Mouse (Mus musculus) lung, adult 2 months (tissue): Measurements from ENCODE around the gene Tcf7l1. TPM values are rescaled to one million over a fixed set of nuclear protein-coding genes. Genes with fewer than 3 reads are reported as not detected.

Experiments used
- DNase-seq: peaks from one replicate; pipeline ENCODE4 v3.0.0; 2022
- H3K4me1 ChIP-seq: fragments of 200-500 bp; 2 replicates; pipeline ENCODE4 v1.6.1; 2011; ENCODE audit warnings: low read length; ENCODE audit not compliant: control insufficient read depth, insufficient read depth
- H3K4me3 ChIP-seq: fragments of 200-500 bp; replicated peaks from 2 replicates; pipeline ENCODE3; 2011; ENCODE audit warnings: low read depth, mild to moderate bottlenecking, control low read depth, low read length; ENCODE audit errors: extremely low read depth
- CTCF ChIP-seq: fragments of 200-500 bp; IDR thresholded peaks from 2 replicates; pipeline ENCODE4 v1.5.1; 2011; ENCODE audit warnings: mild to moderate bottlenecking, low read length, control low read depth; ENCODE audit not compliant: insufficient read depth
- POLR2A ChIP-seq: fragments of 200-500 bp; IDR thresholded peaks from 2 replicates; pipeline ENCODE4 v1.6.1; 2011; ENCODE audit warnings: low read depth, mild to moderate bottlenecking, control low read depth, low read length, borderline replicate concordance; ENCODE audit errors: extremely low read depth
- WGBS: fragments of 180-500 bp; shearing (Covaris S2); methylation state at CpG from one replicate; pipeline ENCODE4 v1.1.7; 2018; 5-methylcytosine and 5-hydroxymethylcytosine counted together
- polyA plus RNA-seq: library from polyadenylated mRNA; depleted of rRNA; stranded (reverse); fragments of >200 nt; gene quantifications from 2 replicates; pipeline ENCODE4 v1.2.3, GENCODE M21; 2012

The Tcf7l1 gene
- polyA plus RNA-seq, 1 experiment = 30.1 TPM

DNA sequence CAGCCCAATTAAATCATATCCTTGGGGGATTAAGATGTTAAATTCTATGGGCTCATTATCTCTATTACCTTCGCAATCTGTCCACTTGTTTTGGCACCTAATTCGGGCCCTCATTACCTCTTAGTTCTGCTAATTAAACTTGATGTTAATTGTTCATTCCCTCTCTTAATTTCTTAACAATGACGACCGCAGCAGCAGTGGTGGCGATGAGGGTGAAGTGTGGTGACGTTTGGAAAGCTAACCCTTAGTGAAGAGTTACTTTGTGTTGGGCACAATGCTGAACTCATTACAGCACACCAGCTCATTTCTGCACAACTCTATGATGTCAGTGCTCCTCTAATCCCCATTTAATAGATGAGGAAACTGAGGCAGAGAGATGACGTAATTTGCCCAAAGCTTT is 143.7 kb downstream of the Tcf7l1 start:
- Histone ChIP-seq H3K4me1 (peaks cover 3% of the 10 kb centered on the region; the same call in 1 of the 2 replicates), H3K4me3 (no peak overlapping the region)
- no peak for DNase-seq
- TF ChIP-seq CTCF (no peak), POLR2A (no peak)
- 91% methylated on average over 7 of the region's 7 CpGs for WGBS

DNA sequence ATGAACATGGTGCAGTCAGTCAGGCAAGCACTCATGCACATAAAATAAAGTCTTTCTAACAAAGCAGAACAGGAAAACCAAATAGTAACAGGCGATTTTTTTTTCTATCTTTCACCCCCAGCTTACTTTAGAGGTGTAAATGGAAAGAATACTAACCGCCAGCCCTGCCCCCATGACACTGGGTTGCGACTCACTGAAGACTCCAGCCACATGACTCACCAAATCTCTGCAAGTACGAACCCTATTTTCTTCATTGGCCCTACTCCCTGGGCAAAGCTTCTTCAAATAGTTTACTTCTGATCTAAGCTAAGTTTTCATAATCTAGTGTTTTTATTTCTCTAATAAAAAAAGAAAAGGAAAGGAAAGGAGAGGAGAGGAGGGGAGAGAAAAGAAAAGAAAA is 144.5 kb downstream of the Tcf7l1 start:
- no peak overlapping the region for H3K4me3 ChIP-seq
- TF ChIP-seq POLR2A = no peak
- no peak for TF ChIP-seq CTCF
- DNase-seq = no peak
- 56% methylated on average over 4 of the region's 4 CpGs for WGBS
- H3K4me1 ChIP-seq = peaks cover 3% of the 10 kb centered on the region; the same call in 1 of the 2 replicates

DNA sequence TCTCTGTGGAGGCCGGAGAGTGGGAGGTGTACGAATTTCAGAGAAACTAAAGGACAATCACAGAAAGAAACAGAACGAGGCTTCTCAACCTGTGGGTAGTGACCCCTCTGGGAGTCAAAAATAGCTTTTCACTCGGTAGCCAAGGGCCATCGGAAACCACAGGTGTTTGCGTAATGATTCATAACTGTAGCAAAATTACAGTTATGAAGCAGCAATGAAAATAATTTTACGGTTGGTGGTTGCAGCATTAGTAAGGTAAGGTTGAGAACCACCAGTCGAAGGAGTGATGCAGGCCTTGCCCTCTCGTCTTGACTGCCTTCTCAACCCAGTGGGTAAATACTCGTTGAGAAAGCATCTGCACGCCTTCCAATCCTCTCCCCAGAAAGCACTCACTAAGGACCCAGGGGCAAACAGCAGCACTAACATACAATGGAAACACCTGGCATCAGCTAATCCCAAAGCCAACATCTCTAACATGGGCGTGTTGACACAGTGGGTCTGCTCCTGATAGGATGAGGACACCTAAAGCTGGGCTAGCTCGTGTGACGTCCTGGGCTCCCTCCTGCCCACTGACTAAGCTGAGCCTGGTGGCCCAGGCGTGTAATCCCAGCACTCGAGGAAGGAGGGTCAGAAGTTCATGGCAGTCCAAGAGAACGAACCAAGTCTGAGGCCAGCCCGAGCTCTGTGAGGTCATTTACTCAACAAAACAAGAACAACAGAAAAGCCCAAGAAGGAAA is 147.7 kb downstream of the Tcf7l1 start:
- no peak for DNase-seq
- peaks cover 3% of the 10 kb centered on the region; the same call in 1 of the 2 replicates for H3K4me1 ChIP-seq
- H3K4me3 ChIP-seq = no peak overlapping the region
- 60% methylated on average over 18 of the region's 18 CpGs for WGBS
- TF ChIP-seq POLR2A (no peak), CTCF (no peak)

DNA sequence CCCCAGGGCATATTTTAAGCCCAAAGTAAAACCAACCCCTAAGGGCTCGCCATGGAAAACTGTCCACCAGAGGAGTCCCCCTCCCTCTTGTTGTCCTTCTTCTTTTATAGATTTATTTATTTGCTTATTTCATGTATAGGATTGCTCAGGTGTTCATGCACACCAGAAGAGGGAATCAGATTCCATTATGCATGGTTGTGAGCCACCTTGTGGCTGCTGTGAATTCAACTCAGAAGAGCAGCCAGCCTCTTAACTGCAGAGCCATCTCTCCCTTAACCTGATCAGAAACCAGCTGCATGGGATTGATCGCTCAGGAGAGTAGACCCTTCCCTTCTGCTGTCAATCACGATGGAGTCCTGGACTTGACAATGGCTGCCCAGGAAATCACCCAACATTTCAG is 152.1 kb downstream of the Tcf7l1 start:
- Histone ChIP-seq H3K4me1 (peaks cover 5% of the 10 kb centered on the region), H3K4me3 (no peak overlapping the region)
- no peak for TF ChIP-seq CTCF
- TF ChIP-seq POLR2A = no peak
- no peak for DNase-seq
- 92% methylated on average over 3 of the region's 3 CpGs for WGBS

DNA sequence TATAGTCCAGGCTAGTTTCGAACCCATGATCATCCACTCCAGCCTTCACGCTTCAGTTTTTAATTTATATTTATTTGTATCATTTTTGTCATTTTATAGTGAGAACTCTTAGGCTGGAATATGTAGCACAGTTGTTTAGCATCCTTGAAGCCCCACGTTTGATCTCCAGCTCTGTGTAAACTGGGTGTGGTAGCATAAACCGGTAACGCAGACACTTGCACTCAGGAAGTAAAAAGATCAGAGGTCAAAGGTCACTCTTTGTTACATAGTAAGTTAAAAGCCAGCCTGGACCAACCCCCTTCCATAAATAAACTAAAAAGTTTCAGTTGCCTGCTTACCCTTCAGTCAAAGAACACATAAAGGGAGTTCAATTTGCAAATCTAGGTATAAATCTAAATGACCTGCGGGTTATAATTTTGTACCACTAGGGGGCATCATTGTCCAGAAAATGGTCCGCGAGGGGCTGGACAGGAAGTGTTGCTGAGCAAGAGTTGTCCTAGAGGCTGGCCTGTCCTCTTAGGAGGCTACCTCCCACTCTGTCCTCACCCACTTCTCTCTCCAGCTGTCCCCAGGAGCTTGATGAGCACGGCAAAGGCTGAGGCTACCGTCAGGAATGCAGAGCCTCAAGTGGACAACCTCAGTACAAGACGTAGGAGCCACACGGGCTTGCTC is 153.2 kb downstream of the Tcf7l1 start:
- DNase-seq = peak; percentile 58
- Histone ChIP-seq H3K4me3 (peak overlapping the region; percentile 7), H3K4me1 (peaks cover 3% of the 10 kb centered on the region; the same call in 1 of the 2 replicates)
- TF ChIP-seq POLR2A (no peak), CTCF (peak; percentile 63)
- WGBS = 29% methylated on average over 12 of the region's 12 CpGs

DNA sequence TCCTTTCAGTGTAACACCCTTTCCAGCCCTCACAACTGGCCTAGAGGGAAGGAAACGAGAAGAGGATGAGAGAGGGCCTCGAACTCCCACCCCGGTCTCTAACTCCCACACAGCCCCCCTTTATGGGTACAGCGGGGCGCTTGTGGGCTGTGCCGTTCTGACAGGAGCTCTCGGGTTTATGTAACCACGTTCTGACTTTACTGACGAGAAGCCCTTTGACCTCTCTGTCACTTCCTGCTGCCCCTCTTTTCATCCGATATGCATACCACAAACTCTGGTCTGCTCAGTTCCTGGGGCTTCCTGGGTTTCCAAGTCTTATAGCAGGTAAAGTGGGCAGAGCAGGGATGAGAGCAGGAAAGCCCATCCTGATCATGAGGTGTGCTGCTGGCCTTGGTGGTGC is 154.7 kb downstream of the Tcf7l1 start:
- WGBS = 64% methylated on average over 10 of the region's 10 CpGs
- DNase-seq = no peak
- TF ChIP-seq POLR2A (no peak), CTCF (no peak)
- peaks cover 3% of the 10 kb centered on the region; the same call in 1 of the 2 replicates for H3K4me1 ChIP-seq
- H3K4me3 ChIP-seq = no peak overlapping the region

DNA sequence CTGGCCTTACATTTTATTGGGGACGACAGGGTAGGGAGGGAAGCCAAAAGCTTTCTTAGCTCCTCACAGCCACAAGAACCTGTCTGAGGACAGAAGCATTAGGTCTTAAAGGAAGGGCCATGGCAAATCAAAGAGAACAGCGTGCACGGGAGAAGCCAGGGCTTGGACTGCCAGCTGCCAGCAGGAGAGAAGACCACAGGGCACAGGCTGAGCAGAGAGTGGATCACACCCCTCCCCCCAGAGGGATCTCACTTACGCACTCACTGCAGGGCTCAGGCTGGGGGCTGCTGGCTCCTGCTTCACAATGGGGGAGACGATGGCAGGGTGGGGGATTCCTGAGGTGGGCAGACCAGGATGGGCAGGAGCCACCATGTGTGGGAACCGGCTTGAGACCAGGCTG is 157.4 kb downstream of the Tcf7l1 start:
- Histone ChIP-seq H3K4me1 (peaks cover 3% of the 10 kb centered on the region; the same call in 1 of the 2 replicates), H3K4me3 (no peak overlapping the region)
- 82% methylated on average over 6 of the region's 6 CpGs for WGBS
- DNase-seq = no peak
- TF ChIP-seq POLR2A = no peak
- TF ChIP-seq CTCF = no peak

DNA sequence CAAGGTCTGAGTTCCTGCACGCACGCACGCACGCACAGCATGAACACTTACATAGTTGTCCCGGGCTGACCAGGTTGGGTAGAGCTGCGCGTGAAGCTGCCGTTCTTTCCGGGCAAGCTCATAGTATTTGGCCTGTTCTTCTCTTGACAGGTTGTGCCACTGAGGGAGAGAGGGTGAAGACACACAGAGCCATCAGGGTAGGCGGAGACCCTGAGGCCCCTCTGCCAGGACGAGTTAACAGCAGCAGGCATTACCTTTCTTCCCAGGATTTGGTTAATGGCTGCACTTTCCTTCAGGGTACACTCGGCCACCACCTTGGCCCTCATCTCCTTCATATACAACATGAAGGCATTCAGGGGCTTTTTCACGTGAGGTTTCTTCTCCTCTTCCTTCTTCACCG is 158.1 kb downstream of the Tcf7l1 start:
- no peak for DNase-seq
- H3K4me3 ChIP-seq = no peak overlapping the region
- TF ChIP-seq CTCF (no peak), POLR2A (no peak)
- 87% methylated on average over 14 of the region's 14 CpGs for WGBS
- no peaks in the 10 kb centered on the region; the same call in 1 of the 2 replicates for H3K4me1 ChIP-seq

DNA sequence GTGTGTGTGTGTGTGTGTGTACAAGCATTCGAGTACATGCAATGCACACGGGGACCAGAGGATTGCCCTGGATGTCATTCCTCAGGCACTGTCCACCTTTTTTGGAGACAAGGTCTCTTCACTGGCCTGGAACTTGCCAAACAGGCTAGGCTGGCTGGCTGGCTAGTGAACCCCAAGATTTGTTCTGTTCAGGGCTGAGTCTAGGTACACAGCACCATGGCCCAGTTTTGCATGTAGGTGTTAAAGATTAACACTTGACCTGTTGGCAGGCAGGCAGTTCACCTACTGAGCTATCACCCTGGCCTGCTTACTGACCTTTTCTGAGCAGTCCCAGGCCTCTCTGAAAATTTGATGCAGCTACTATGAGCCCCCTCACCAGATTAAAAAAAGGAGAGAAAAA is 158.7 kb downstream of the Tcf7l1 start:
- 73% methylated on average over 2 of the region's 2 CpGs for WGBS
- Histone ChIP-seq H3K4me3 (no peak overlapping the region), H3K4me1 (no peaks in the 10 kb centered on the region)
- TF ChIP-seq CTCF = no peak
- TF ChIP-seq POLR2A = no peak
- no peak for DNase-seq
